Mouse (Mus musculus): ENCODE data around the gene Clasp2. TPM values are rescaled to one million over a fixed set of nuclear protein-coding genes. Genes with fewer than 3 reads are reported as not detected.

Gene Clasp2
- polyA plus RNA-seq, 1 experiment = 6.6 TPM

DNA sequence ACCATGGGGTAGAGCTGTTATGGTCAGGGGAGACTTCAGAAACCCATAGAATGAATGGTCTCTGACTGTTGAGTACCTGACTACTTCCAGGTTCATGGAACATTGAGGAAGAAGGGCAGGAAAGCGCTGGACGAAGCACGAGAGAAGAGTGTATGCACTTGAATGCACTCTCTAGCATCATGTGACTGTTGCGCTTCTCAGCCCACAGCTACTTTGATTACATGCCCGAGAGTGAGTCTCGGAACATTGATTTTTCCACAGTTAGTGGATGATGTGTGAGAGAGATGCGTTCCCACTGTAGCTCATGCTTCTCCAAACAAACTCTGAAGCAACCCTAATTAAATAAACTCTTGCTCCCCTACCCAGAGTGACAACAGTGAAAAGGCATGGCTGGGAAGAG lies 92.2 kb downstream of the Clasp2 start:
- Histone ChIP-seq H3ac (ENCODE audit: control insufficient read depth, insufficient read length) (no peak overlapping the region), H3K4me2 (ENCODE audit: low read depth) (no peak overlapping the region), H3K4me3 (no peak overlapping the region), H3K79me2 (ENCODE audit: control insufficient read depth, insufficient read depth) (no peaks in the 10 kb centered on the region), H3K27me3 (ENCODE audit: control insufficient read depth, insufficient read depth, insufficient read length) (no peaks in the 10 kb centered on the region), H3K36me3 (ENCODE audit: control insufficient read depth, insufficient read depth) (no peaks in the 10 kb centered on the region)
- TF ChIP-seq USF1 (IDR thresholded peaks at IDR 0.05; ENCODE audit: low read depth) (no peak), MYOD1 (IDR thresholded peaks at IDR 0.05; ENCODE audit: control insufficient read depth in 1 of 3, insufficient read length in 2 of 3, low read depth in 2 of 3) (no peak), REST (IDR thresholded peaks at IDR 0.05; ENCODE audit: insufficient read depth, insufficient read length) (no peak), POLR2A (IDR thresholded peaks at IDR 0.05; ENCODE audit: insufficient read length, low read depth) (no peak), SRF (IDR thresholded peaks at IDR 0.05; ENCODE audit: control insufficient read depth, insufficient read length, low read depth) (no peak), TCF3 (IDR thresholded peaks at IDR 0.05; ENCODE audit: insufficient read length, low read depth) (no peak), CEBPB (IDR thresholded peaks at IDR 0.05; ENCODE audit: insufficient read depth, poor library complexity, severe bottlenecking) (no peak), POLR2AphosphoS2 (IDR thresholded peaks at IDR 0.05; ENCODE audit: insufficient read length, low read depth) (no peak), MAX (IDR thresholded peaks at IDR 0.05; ENCODE audit: low read depth) (no peak), MYOG (IDR thresholded peaks at IDR 0.05; ENCODE audit: control insufficient read depth in 1 of 3, insufficient read depth in 1 of 3, insufficient read length in 2 of 3, low read depth in 2 of 3) (no peak), E2F4 (IDR thresholded peaks at IDR 0.05; ENCODE audit: insufficient read depth) (no peak), TCF12 (IDR thresholded peaks at IDR 0.05; ENCODE audit: insufficient read depth, poor library complexity, severe bottlenecking) (no peak)

GRCm38 (mm10) chr9:113837001-113837400 lies 95.7 kb downstream of the Clasp2 start:
- no peaks in the 10 kb centered on the region for H3K79me2 ChIP-seq (ENCODE audit: control insufficient read depth, insufficient read depth)
- no peak for TF ChIP-seq MYOG (IDR thresholded peaks at IDR 0.05; ENCODE audit: control insufficient read depth in 1 of 3, insufficient read depth in 1 of 3, insufficient read length in 2 of 3, low read depth in 2 of 3)
- no peak for TF ChIP-seq USF1 (IDR thresholded peaks at IDR 0.05; ENCODE audit: low read depth)
- TF ChIP-seq TCF12 (IDR thresholded peaks at IDR 0.05; ENCODE audit: insufficient read depth, poor library complexity, severe bottlenecking) = no peak
- TF ChIP-seq MYOD1 (IDR thresholded peaks at IDR 0.05; ENCODE audit: control insufficient read depth in 1 of 3, insufficient read length in 2 of 3, low read depth in 2 of 3) = no peak
- TF ChIP-seq E2F4 (IDR thresholded peaks at IDR 0.05; ENCODE audit: insufficient read depth) = no peak
- TF ChIP-seq REST (IDR thresholded peaks at IDR 0.05; ENCODE audit: insufficient read depth, insufficient read length) = no peak
- no peak for TF ChIP-seq CEBPB (IDR thresholded peaks at IDR 0.05; ENCODE audit: insufficient read depth, poor library complexity, severe bottlenecking)
- TF ChIP-seq TCF3 (IDR thresholded peaks at IDR 0.05; ENCODE audit: insufficient read length, low read depth) = no peak
- TF ChIP-seq SRF (IDR thresholded peaks at IDR 0.05; ENCODE audit: control insufficient read depth, insufficient read length, low read depth) = no peak
- no peak for TF ChIP-seq POLR2AphosphoS2 (IDR thresholded peaks at IDR 0.05; ENCODE audit: insufficient read length, low read depth)
- no peak for TF ChIP-seq MAX (IDR thresholded peaks at IDR 0.05; ENCODE audit: low read depth)
- no peak for TF ChIP-seq POLR2A (IDR thresholded peaks at IDR 0.05; ENCODE audit: insufficient read length, low read depth)
- no peaks in the 10 kb centered on the region for H3K27me3 ChIP-seq (ENCODE audit: control insufficient read depth, insufficient read depth, insufficient read length)
- H3K36me3 ChIP-seq (ENCODE audit: control insufficient read depth, insufficient read depth) = no peaks in the 10 kb centered on the region
- H3K4me3 ChIP-seq = no peak overlapping the region
- H3K4me2 ChIP-seq (ENCODE audit: low read depth) = no peak overlapping the region
- H3ac ChIP-seq (ENCODE audit: control insufficient read depth, insufficient read length) = no peak overlapping the region

GRCm38 (mm10) chr9:113837461-113837860 lies 96.2 kb downstream of the Clasp2 start:
- no peaks in the 10 kb centered on the region for H3K27me3 ChIP-seq (ENCODE audit: control insufficient read depth, insufficient read depth, insufficient read length)

DNA sequence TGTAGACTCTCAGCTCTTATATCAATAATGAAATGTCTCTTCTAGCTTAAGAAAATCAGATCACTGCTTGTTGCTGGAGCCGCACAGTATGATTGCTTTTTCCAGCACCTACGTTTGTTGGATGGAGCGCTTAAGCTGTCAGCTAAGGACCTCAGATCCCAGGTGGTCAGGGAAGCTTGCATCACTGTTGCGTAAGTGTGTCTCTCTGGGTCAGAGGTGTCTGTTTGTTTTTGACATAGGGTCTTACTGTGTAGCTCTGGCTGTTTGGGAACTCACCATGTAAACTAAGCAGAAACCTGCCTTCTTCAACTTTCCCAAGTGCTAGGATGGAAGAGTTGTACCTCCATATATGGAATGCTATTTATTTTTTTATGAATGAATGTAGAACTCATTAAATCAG lies 102.8 kb downstream of the Clasp2 start:
- Histone ChIP-seq H3ac (ENCODE audit: control insufficient read depth, insufficient read length) (no peak overlapping the region), H3K4me3 (no peak overlapping the region), H3K36me3 (ENCODE audit: control insufficient read depth, insufficient read depth) (peaks cover 6% of the 10 kb centered on the region), H3K4me2 (ENCODE audit: low read depth) (no peak overlapping the region), H3K79me2 (ENCODE audit: control insufficient read depth, insufficient read depth) (no peaks in the 10 kb centered on the region), H3K27me3 (ENCODE audit: control insufficient read depth, insufficient read depth, insufficient read length) (no peaks in the 10 kb centered on the region)
- TF ChIP-seq POLR2A (IDR thresholded peaks at IDR 0.05; ENCODE audit: insufficient read length, low read depth) = no peak
- no peak for TF ChIP-seq MYOD1 (IDR thresholded peaks at IDR 0.05; ENCODE audit: control insufficient read depth in 1 of 3, insufficient read length in 2 of 3, low read depth in 2 of 3)
- no peak for TF ChIP-seq TCF12 (IDR thresholded peaks at IDR 0.05; ENCODE audit: insufficient read depth, poor library complexity, severe bottlenecking)
- TF ChIP-seq SRF (IDR thresholded peaks at IDR 0.05; ENCODE audit: control insufficient read depth, insufficient read length, low read depth) = no peak
- no peak for TF ChIP-seq REST (IDR thresholded peaks at IDR 0.05; ENCODE audit: insufficient read depth, insufficient read length)
- TF ChIP-seq E2F4 (IDR thresholded peaks at IDR 0.05; ENCODE audit: insufficient read depth) = no peak
- no peak for TF ChIP-seq POLR2AphosphoS2 (IDR thresholded peaks at IDR 0.05; ENCODE audit: insufficient read length, low read depth)
- no peak for TF ChIP-seq USF1 (IDR thresholded peaks at IDR 0.05; ENCODE audit: low read depth)
- TF ChIP-seq TCF3 (IDR thresholded peaks at IDR 0.05; ENCODE audit: insufficient read length, low read depth) = no peak
- TF ChIP-seq MAX (IDR thresholded peaks at IDR 0.05; ENCODE audit: low read depth) = no peak
- no peak for TF ChIP-seq CEBPB (IDR thresholded peaks at IDR 0.05; ENCODE audit: insufficient read depth, poor library complexity, severe bottlenecking)
- no peak for TF ChIP-seq MYOG (IDR thresholded peaks at IDR 0.05; ENCODE audit: control insufficient read depth in 1 of 3, insufficient read depth in 1 of 3, insufficient read length in 2 of 3, low read depth in 2 of 3)

More at GRCm38 (mm10) chr9:113837461-113837860, 96.2 kb downstream of the Clasp2 start:
- no peaks in the 10 kb centered on the region for H3K36me3 ChIP-seq (ENCODE audit: control insufficient read depth, insufficient read depth)
- no peak overlapping the region for H3K4me3 ChIP-seq
- H3K4me2 ChIP-seq (ENCODE audit: low read depth) = no peak overlapping the region
- no peak overlapping the region for H3ac ChIP-seq (ENCODE audit: control insufficient read depth, insufficient read length)
- TF ChIP-seq TCF12 (IDR thresholded peaks at IDR 0.05; ENCODE audit: insufficient read depth, poor library complexity, severe bottlenecking) (no peak), MYOG (IDR thresholded peaks at IDR 0.05; ENCODE audit: control insufficient read depth in 1 of 3, insufficient read depth in 1 of 3, insufficient read length in 2 of 3, low read depth in 2 of 3) (no peak), CEBPB (IDR thresholded peaks at IDR 0.05; ENCODE audit: insufficient read depth, poor library complexity, severe bottlenecking) (no peak), POLR2AphosphoS2 (IDR thresholded peaks at IDR 0.05; ENCODE audit: insufficient read length, low read depth) (no peak), E2F4 (IDR thresholded peaks at IDR 0.05; ENCODE audit: insufficient read depth) (no peak), MAX (IDR thresholded peaks at IDR 0.05; ENCODE audit: low read depth) (no peak), REST (IDR thresholded peaks at IDR 0.05; ENCODE audit: insufficient read depth, insufficient read length) (no peak), MYOD1 (IDR thresholded peaks at IDR 0.05; ENCODE audit: control insufficient read depth in 1 of 3, insufficient read length in 2 of 3, low read depth in 2 of 3) (no peak), USF1 (IDR thresholded peaks at IDR 0.05; ENCODE audit: low read depth) (no peak), POLR2A (IDR thresholded peaks at IDR 0.05; ENCODE audit: insufficient read length, low read depth) (no peak), TCF3 (IDR thresholded peaks at IDR 0.05; ENCODE audit: insufficient read length, low read depth) (no peak), SRF (IDR thresholded peaks at IDR 0.05; ENCODE audit: control insufficient read depth, insufficient read length, low read depth) (no peak)
- H3K79me2 ChIP-seq (ENCODE audit: control insufficient read depth, insufficient read depth) = no peaks in the 10 kb centered on the region
